22 mouse cellular contexts compared by ENCODE assay signal in genomic region chr2:112714648-112715047, GRCm38 (mm10).
DNase-seq lines count a peak whose midpoint lies in the region; ATAC-seq lines count a peak whose summit lies in the region.
"Had no signal": no experiment of that assay in that cellular context is flagged by ENCODE, and none has a peak within 500 bp of the region (broad histone marks: within the 10 kb centered on the region; RNA-seq: fewer than 3 reads in every experiment).

No protein-coding gene starts in this region.

- no peaks in the 10 kb centered on the region for H3K27me3 ChIP-seq in forebrain, embryonic 11.5 days (ENCODE audit: control insufficient read depth, insufficient read depth, low read length)
- H3K27me3 ChIP-seq: embryonic facial prominence, embryonic 13.5 days; forebrain, embryonic 15.5 days; heart, embryonic 15.5 days; hindbrain, embryonic 13.5 days; liver, embryonic 13.5 days; megakaryocyte, embryonic 14.5 days; midbrain, embryonic 15.5 days had no signal

- no peak overlapping the region for H3K4me3 ChIP-seq in forebrain, embryonic 11.5 days (ENCODE audit: low read depth, low read length)
- H3K4me3 ChIP-seq: embryonic facial prominence, embryonic 13.5 days; forebrain, embryonic 15.5 days; heart, embryonic 15.5 days; hindbrain, embryonic 13.5 days; left cerebral cortex, adult 2 months; liver, embryonic 13.5 days; megakaryocyte, embryonic 14.5 days; midbrain, embryonic 15.5 days had no signal

- 86% methylated on average over 4 of the region's 4 CpGs for WGBS in forebrain, embryonic 11.5 days

- no peak overlapping the region for H3K27ac ChIP-seq in forebrain, embryonic 11.5 days (ENCODE audit: low read depth, low read length)
- H3K27ac ChIP-seq: embryonic facial prominence, embryonic 13.5 days; forebrain, embryonic 15.5 days; heart, embryonic 15.5 days; hindbrain, embryonic 13.5 days; left cerebral cortex, adult 2 months; liver, embryonic 13.5 days; midbrain, embryonic 15.5 days had no signal

- H3K36me3 ChIP-seq in forebrain, embryonic 11.5 days (ENCODE audit: control insufficient read depth, insufficient read depth, low read length): no peaks in the 10 kb centered on the region
- H3K36me3 ChIP-seq: embryonic facial prominence, embryonic 13.5 days; forebrain, embryonic 15.5 days; heart, embryonic 15.5 days; liver, embryonic 13.5 days; midbrain, embryonic 15.5 days had no signal

- H3K9ac ChIP-seq in forebrain, embryonic 11.5 days (ENCODE audit: low read length): no peak overlapping the region
- H3K9ac ChIP-seq: embryonic facial prominence, embryonic 13.5 days; forebrain, embryonic 15.5 days; heart, embryonic 15.5 days; hindbrain, embryonic 13.5 days; liver, embryonic 13.5 days; midbrain, embryonic 15.5 days had no signal

- no peaks in the 10 kb centered on the region for H3K9me3 ChIP-seq in forebrain, embryonic 11.5 days (ENCODE audit: control insufficient read depth, low read length)
- H3K9me3 ChIP-seq: embryonic facial prominence, embryonic 13.5 days; forebrain, embryonic 15.5 days; heart, embryonic 15.5 days; hindbrain, embryonic 13.5 days; liver, embryonic 13.5 days; megakaryocyte, embryonic 14.5 days; midbrain, embryonic 15.5 days had no signal

- no peak overlapping the region for H3K4me2 ChIP-seq in forebrain, embryonic 11.5 days (ENCODE audit: low read depth, low read length, severe bottlenecking)
- H3K4me2 ChIP-seq: embryonic facial prominence, embryonic 13.5 days; forebrain, embryonic 15.5 days; heart, embryonic 15.5 days; hindbrain, embryonic 13.5 days; liver, embryonic 13.5 days; midbrain, embryonic 15.5 days had no signal

- H3K4me1 ChIP-seq in forebrain, embryonic 11.5 days (replicated peaks; ENCODE audit: control insufficient read depth, insufficient read depth, low read length): no peaks in the 10 kb centered on the region
- H3K4me1 ChIP-seq: embryonic facial prominence, embryonic 13.5 days; forebrain, embryonic 15.5 days; heart, embryonic 15.5 days; hindbrain, embryonic 13.5 days; liver, embryonic 13.5 days; midbrain, embryonic 15.5 days had no signal

- DNase-seq in spleen, postnatal 36 days (ENCODE audit: low spot score in 2 of 2): peak; percentile 1 to 8
- no peak for DNase-seq in spleen, postnatal 14 days (ENCODE audit: low spot score in 2 of 2)
- peak; percentile 2 for DNase-seq in A20 (ENCODE audit: low read depth, low spot score)
- DNase-seq in T-cell, adult 2 months (ENCODE audit: low spot score): peak; percentile 58
- no peak for DNase-seq in adrenal gland, postnatal 36 days
- DNase-seq in forebrain, embryonic 11.5 days (ENCODE audit: low spot score): no peak
- no peak for DNase-seq in embryo, embryonic 11 days
- DNase-seq: cerebellum, adult 9-11 months; gastrocnemius, postnatal 36 days; kidney, postnatal 4 days; layer of hippocampus, adult 9-11 months; liver, embryonic 13.5 days; right cerebral cortex, postnatal 4 days had no signal

- ATAC-seq in monocyte, adult 5-6 weeks (replicated peaks; ENCODE audit: insufficient number of reproducible peaks, low FRiP score, low TSS enrichment, poor library complexity, severe bottlenecking): 0 out of 2 replicates have a peak, but pooled peaks have one; percentile 50
- ATAC-seq in forebrain, embryonic 11.5 days (replicated peaks; ENCODE audit: low FRiP score): no peak
- ATAC-seq: forebrain, embryonic 15.5 days; intestine, embryonic 16.5 days; midbrain, embryonic 15.5 days had no signal

Comparison
In these comparisons a context has a peak if more than half of its experiments do, and no peak if none do; other contexts are left out.
1. DNase-seq: peak in spleen, postnatal 36 days (2 of 2), A20 (single experiment) and T-cell, adult 2 months (single experiment); none in spleen, postnatal 14 days (0 of 2), adrenal gland, postnatal 36 days (0 of 2), forebrain, embryonic 11.5 days (single experiment) and embryo, embryonic 11 days (single experiment).